Mouse (Mus musculus) ES-E14 (cell line): ENCODE results near the gene Amph. TPM values are rescaled to one million over a fixed set of nuclear protein-coding genes. Genes with fewer than 3 reads are reported as not detected.
"Not testable (repeated sequence)": the region's sequence is repeated elsewhere in the genome, so short reads cannot be mapped to it uniquely, and the experiment has no call there.

Source experiments
- DNase-seq: peaks from one replicate; pipeline ENCODE4 v3.0.0-alpha.2; 2013; ENCODE audit warnings: low read depth, low spot score
- H3K27ac ChIP-seq: 2 replicates; pipeline ENCODE4 v1.5.1; 2012; ENCODE audit warnings: low read depth, mild to moderate bottlenecking, low read length, moderate library complexity, mixed read lengths; ENCODE audit not compliant: poor library complexity, insufficient read depth, severe bottlenecking
- H3K36me3 ChIP-seq: 2 replicates; pipeline ENCODE4 v1.6.1; 2012; ENCODE audit warnings: mild to moderate bottlenecking, low read length, moderate library complexity, mixed read lengths; ENCODE audit not compliant: control insufficient read depth, poor library complexity, insufficient read depth, severe bottlenecking
- H3K4me1 ChIP-seq, 2 experiments: fragments of 150-350 bp in 1 of 2; sonication (generic) in 1 of 2; 2 replicates each; pipeline ENCODE4 v1.6.1; 2012; ENCODE audit warnings: low read length in 2 of 2, mild to moderate bottlenecking in 1 of 2, mixed read lengths in 1 of 2; ENCODE audit not compliant: control insufficient read depth in 2 of 2, insufficient read depth in 2 of 2, poor library complexity in 1 of 2
- H3K4me3 ChIP-seq, 2 experiments: fragments of 150-350 bp in 1 of 2; sonication (generic) in 1 of 2; 2 replicates each; pipeline ENCODE4 v1.5.1; 2012; ENCODE audit warnings: low read length in 2 of 2, low read depth in 1 of 2, mild to moderate bottlenecking in 1 of 2, mixed read lengths in 1 of 2; ENCODE audit not compliant: insufficient read depth in 1 of 2, poor library complexity in 1 of 2, severe bottlenecking in 1 of 2
- H3K9ac ChIP-seq: 2 replicates; pipeline ENCODE4 v1.6.1; 2012; ENCODE audit warnings: low read depth, mild to moderate bottlenecking, low read length, mixed read lengths; ENCODE audit not compliant: poor library complexity, insufficient read depth, severe bottlenecking
- H3K9me3 ChIP-seq: fragments of 150-350 bp; sonication (generic); 2 replicates; pipeline ENCODE4 v1.6.1; 2012; ENCODE audit warnings: low read depth, mild to moderate bottlenecking, low read length; ENCODE audit not compliant: control insufficient read depth, insufficient read depth
- CHD2 ChIP-seq: IDR thresholded peaks from 2 replicates; pipeline ENCODE4 v1.6.1; 2014; ENCODE audit warnings: mild to moderate bottlenecking, low read depth, low read length, inconsistent platforms
- HCFC1 ChIP-seq: IDR thresholded peaks from 2 replicates; pipeline ENCODE4 v1.6.1; 2012; ENCODE audit warnings: low read length, inconsistent platforms, borderline replicate concordance; ENCODE audit not compliant: insufficient read depth
- MAFK ChIP-seq: IDR thresholded peaks from 2 replicates; pipeline ENCODE4 v1.6.1; 2014; ENCODE audit warnings: mild to moderate bottlenecking, low read depth, low read length, inconsistent platforms; ENCODE audit not compliant: insufficient read depth
- ZC3H11A ChIP-seq: IDR thresholded peaks from 2 replicates; pipeline ENCODE4 v1.6.1; 2012; ENCODE audit warnings: low read depth, mild to moderate bottlenecking, inconsistent platforms, low read length, borderline replicate concordance
- ZNF384 ChIP-seq: IDR thresholded peaks from 2 replicates; pipeline ENCODE4 v1.6.1; 2012; ENCODE audit warnings: low read depth, low read length, inconsistent platforms
- in situ Hi-C, 2 experiments: fragments of 600-800 bp; cut with MboI; formaldehyde crosslinking; loops; one replicate each; pipeline ENCODE4 v1.15.1; 2025; ENCODE audit warnings: low sequenced_read_pairs in 2 of 2, inconsistent platforms in 1 of 2; ENCODE audit not compliant: unreplicated experiment in 2 of 2
- total RNA-seq: library from RNA; depleted of rRNA; stranded (reverse); fragments of 300-350 nt; gene quantifications from 2 replicates; pipeline ENCODE4 v1.2.3, GENCODE M21; 2012

The Amph gene
- total RNA-seq, 1 experiment = 5.5 TPM

DNA sequence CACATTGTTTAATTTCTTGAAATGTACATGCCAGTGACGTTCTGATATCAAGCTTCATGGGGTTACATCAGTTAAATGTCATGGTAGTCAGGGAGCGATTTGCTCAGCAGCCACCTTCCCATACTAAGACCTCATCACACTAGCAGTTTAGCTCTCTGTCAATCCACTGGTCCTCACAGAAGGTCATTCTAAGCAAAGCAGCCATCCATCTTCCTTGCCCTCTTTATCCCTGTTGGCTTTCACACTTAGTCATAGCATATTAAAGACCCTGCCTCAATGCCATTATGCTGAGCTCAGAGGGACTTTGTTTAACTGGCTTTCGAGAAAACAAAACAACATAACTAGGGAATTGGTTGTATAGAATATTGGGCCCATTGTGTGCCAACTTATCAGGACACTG, 161.3 kb downstream of the Amph start:
- in situ Hi-C loops = no loop called here
- no peaks in the 10 kb centered on the region for H3K36me3 ChIP-seq
- no peak overlapping the region for H3K4me3 ChIP-seq
- no peaks in the 10 kb centered on the region for H3K4me1 ChIP-seq
- H3K27ac ChIP-seq = no peak overlapping the region
- no peak overlapping the region for H3K9ac ChIP-seq
- H3K9me3 ChIP-seq = no peaks in the 10 kb centered on the region
- no peak for DNase-seq
- TF ChIP-seq MAFK (no peak), CHD2 (no peak), ZNF384 (no peak), HCFC1 (no peak), ZC3H11A (no peak)

DNA sequence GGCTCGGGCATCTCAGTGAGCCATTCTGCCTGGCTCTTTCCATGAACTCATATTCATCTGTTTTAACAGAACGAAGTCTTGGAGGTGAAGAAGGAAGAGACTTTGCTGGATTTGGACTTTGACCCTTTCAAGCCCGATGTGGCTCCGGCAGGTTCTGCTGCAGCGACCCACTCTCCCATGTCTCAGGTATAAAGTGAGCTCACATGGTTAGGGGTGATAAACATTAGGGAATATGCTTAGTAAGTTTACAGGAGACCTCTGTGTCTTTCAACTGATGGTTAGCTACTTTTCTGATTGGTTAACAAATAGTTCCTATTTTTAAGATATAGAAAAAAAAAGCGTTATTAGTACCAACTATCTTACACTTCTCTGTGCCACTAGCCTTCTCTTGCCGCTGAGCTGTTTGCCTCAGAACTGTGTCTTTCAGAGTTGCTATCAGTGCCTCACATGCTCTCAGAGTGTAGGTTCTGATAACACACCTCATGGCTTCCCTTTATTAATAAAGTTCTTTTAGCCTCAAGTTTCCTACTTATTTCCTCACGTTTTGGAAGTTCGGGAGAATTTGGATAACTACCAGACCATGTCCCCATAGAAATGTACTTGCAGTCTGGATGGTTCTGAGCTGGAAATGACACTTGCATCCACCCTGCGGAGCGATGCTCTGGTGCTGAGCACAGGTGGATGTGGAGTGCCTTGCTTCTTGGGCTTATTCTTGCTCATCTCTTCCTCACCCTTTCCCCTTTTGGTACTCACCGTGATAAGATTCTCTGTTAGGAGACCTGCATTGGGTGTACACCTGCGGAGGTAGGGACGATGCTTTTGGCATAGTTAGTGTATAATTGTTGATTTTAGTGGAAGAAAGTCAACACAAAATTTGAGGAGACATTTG, 165.3 kb downstream of the Amph start:
- H3K27ac ChIP-seq = no peak overlapping the region
- in situ Hi-C loops = no loop called here
- no peak for TF ChIP-seq CHD2
- no peaks in the 10 kb centered on the region for H3K36me3 ChIP-seq
- no peaks in the 10 kb centered on the region for H3K4me1 ChIP-seq
- no peak overlapping the region for H3K9ac ChIP-seq
- no peak overlapping the region for H3K4me3 ChIP-seq
- DNase-seq = no peak
- H3K9me3 ChIP-seq = no peaks in the 10 kb centered on the region

DNA sequence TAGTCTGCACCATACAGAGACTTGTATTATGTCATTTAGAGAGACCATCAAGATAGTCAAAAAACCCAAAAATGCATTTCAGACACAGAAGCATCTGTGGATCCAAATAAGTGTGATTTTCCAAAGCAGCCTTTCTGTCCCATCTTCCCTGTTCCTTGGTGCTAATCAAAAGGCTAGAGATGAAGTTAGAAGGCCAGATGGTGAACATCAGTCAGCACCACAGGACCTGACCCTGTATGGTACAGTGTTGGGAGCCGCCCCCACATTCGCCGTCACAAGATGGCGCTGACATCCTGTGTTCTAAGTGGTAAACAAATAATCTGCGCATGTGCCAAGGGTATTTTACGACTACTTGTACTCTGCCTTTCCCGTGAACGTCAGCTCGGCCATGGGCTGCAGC, 166.8 kb downstream of the Amph start:
- H3K27ac ChIP-seq, H3K36me3 ChIP-seq, H3K4me1 ChIP-seq, DNase-seq, H3K4me3 ChIP-seq, H3K9ac ChIP-seq, H3K9me3 ChIP-seq, in situ Hi-C loops: not testable (repeated sequence)

DNA sequence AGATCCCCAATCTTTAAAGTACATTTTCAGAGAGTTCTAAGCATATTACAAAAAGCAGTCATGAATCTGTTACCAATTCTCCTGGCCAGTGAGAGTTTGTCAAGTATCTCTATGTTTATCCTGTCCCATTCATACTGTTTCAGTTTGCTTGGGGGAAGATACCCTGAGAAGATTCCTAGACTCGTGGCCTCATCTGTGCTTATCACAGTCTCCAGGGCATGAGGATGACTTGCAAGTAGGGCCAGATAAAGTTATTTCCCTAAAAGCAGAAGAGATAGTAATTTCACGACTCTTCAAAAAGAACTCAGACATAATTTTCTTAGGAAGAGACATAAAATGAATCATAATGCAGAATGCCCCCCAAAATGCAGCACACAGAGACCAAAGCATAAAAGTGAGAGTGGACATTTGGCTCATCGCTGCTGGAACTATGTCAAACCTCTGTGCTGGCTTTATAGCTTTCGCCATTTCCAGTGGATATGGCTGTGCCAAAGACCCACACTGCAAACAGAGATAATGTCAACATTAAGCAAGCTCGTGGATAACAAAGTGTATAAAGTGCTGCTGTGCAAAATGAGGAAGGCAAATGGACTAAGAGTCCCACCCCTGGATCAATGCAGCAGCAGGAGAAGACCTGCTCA, 179.0 kb downstream of the Amph start:
- Histone ChIP-seq H3K9ac (no peak overlapping the region), H3K4me3 (no peak overlapping the region), H3K27ac (no peak overlapping the region), H3K36me3 (no peaks in the 10 kb centered on the region), H3K9me3 (no peaks in the 10 kb centered on the region), H3K4me1 (no peaks in the 10 kb centered on the region)
- TF ChIP-seq ZNF384 (no peak), HCFC1 (no peak), CHD2 (no peak), MAFK (no peak), ZC3H11A (no peak)
- in situ Hi-C loops = no loop called here
- DNase-seq = no peak

DNA sequence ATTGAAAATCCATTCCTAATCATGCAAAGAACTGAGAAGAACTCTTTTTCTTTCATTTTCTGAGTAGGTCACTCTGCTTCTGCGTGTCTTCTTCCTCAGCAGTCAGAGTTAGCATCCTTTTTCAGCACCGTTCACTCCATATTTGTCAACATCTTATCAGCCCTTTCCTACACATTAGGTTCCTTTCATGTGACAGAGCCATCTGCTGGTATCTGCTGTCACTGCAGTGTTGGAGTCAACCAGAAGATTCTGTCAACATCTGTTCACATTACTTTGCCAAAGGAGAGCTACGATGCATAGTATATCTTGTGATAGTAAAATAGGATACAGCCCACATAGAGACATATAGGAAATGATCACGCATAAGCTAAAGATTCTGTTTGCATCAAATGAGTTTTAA, 185.8 kb downstream of the Amph start:
- in situ Hi-C loops = no loop called here
- TF ChIP-seq ZNF384 = no peak
- TF ChIP-seq MAFK = no peak
- no peak for TF ChIP-seq ZC3H11A
- TF ChIP-seq HCFC1 = no peak
- TF ChIP-seq CHD2 = no peak
- no peak overlapping the region for H3K9ac ChIP-seq
- no peak overlapping the region for H3K27ac ChIP-seq
- H3K9me3 ChIP-seq = no peaks in the 10 kb centered on the region
- no peak for DNase-seq
- peaks cover 7% of the 10 kb centered on the region; the same call in 1 of the 2 replicates for H3K36me3 ChIP-seq
- no peaks in the 10 kb centered on the region for H3K4me1 ChIP-seq
- H3K4me3 ChIP-seq = no peak overlapping the region
